Mouse (Mus musculus) R1 (cell line): ENCODE measurements at regions not wholly inside any gene's neighbourhood (a gene's known extent, or its start where the extent isn't known, plus 50 kb on each side); places are given as distances from the start of the nearest gene placed in this dataset.

Experiments
- DNase-seq: peaks from one replicate; pipeline ENCODE4 v3.0.0-alpha.2; 2018; ENCODE audit warnings: low read depth, low spot score

DNA sequence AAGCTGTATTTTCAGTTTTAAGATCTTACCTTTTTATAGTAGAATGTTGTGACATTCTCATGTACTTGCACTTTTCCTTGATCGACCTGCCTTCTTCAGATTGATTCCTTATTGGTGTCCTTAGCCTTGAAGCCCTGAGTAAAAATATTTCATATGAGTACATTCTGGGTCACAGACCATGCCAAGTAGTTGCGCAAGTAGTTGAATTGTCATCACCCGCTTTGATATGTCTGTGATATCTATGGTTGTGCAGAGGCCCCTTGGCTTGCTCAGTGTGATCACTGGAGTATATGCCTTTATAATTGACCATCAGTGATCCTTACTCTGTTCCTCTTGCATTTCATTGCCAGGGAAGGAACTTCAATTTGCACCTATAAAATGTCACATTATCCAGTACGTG is 131.1 kb upstream of the Reg3g start:
- no peak for DNase-seq

DNA sequence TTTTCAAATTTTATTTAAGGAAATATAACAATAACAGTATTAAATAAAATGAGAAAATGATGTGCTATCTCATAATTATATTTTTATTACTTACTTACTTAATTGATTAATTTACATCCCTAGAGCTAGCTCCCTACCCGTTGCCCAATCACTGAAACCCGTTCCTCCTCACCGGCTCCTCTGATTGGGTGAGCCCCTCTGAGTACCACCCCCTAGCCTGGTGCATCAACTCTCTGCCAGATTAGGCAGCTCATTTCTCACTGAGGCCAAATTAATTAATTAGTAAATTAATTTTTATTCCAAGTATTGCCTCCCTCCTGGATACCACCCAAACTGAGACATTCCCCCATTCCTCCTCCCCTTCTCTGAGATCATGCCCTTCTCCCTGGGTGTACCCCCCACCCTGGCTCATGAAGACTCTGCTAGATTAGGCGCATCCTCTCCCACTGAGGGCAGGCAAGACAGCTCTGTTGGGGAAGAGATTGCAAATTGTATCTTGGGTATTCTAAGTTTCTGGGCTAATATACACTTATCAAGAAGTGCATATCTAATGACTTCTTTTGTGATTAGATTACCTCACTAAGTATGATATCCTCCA is 101.4 kb upstream of the Reg3g start:
- DNase-seq: no peak

DNA sequence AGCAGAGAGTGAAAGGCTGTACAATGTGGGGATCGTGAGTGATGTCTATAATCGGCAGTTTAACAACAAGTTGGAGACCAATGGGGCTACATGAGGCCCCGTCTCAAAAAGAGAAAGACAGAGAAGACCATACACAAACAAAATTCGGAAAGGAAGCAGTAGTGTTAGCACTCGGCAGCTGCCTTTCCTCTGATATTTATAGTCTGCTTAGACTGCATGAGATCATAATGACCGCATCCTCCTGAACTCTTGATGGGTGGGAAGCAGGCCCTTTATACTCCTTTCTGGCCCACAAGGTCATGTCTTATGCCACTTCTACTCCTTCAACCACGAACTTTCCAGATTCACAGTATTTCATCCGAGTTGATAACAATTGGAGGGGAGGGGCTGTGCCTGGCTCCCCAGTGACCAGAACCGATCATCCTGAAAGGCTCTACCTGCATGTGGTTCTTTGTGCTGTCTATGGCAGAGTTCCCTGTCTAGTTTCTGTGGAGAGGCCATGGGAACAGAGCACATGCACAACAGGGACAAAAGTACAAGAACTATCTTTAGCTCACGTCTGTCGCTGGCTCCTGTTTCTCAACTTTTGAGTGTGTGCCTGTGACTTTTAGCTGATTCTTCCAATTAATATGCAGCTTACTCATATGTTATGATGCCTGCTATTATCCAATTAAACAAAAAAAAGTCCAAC is 84.5 kb upstream of the Reg3g start:
- peak; percentile 2 for DNase-seq

DNA sequence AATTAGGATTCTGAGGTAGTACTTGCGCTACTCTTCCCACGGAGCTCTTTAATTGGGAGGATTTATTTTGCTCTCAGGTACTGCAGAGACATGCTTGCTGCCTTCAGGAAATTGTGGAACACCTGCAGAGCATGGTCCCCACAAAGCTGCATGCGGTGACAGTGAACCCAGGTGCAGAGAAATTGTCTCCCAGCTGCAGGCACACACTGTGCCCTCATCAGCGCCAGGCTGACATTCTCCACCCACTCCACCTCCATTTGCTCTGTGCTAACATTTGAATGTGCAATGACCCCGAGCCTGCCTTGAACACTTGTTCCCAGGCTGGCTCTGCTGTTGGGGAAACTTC is 83.7 kb upstream of the Reg3g start:
- no peak for DNase-seq

DNA sequence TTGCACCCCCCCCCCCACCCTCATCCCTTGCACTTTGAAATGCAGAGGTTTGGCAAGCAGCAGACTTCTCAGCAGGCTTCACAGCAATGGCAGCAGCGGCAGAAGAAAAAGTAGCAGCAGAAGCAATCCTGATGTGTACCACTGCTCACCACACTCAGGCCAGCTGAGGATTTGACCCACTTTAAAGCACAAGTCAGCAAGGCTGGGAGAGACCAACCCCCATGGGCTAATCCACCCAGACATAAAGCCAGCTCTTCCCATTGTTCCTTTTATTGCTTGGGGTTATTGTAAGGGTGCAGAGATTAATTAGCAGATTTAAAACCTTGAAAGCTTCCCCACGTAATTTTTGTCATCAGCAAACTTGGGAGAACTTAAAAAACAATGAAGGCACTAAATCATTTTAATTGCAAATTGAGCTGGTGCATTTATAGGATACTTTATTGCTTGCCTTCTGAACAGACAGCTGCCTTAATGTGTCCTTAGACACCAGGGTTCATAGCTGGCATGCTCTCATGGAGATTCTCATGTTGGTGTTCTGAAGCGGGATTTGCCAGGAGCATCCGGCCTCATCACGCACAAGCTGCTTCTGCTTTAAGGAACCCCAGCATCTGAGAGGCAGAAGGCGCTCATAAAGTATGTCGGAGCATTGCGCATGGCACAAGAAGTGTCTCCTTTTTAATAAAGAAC is 83.1 kb upstream of the Reg3g start:
- DNase-seq: no peak

DNA sequence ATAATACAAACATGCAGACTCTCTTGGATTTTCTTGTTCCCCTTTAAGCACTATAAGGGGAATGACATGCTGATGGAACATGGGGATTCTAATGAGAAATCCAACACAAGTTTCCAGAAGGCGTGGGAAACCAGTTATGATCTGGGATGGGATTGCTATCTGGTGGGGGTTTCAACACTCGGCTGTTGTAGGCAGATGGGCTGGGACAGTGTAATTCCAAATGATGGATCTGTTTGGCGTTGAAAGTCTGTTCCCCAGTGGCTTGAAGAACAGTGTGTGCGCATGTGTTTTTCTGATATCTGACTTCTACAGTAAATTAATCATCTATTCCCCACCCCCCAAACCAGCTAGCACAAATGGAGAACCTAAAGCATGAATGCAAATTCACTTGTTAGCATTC is 79.8 kb upstream of the Reg3g start:
- no peak for DNase-seq

DNA sequence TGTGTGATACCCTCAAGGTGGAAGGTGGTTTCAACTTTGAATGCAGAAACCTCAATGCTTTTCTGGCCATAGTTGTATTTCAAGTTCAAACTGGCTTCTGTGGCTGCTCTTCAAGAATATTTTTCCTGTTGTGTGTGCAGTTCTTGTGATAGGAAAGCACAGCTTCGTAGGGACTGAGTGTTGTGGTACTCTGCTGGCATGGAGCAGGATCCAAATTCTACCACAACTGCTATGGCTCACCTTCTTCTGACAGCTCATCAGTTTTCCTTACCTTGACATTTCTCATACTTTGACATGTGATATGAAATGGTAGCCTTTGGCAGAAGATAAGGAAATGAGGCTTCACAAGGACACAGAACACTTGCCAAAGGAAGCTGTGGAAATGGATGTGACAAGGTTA is 79.0 kb upstream of the Reg3g start:
- DNase-seq: no peak

DNA sequence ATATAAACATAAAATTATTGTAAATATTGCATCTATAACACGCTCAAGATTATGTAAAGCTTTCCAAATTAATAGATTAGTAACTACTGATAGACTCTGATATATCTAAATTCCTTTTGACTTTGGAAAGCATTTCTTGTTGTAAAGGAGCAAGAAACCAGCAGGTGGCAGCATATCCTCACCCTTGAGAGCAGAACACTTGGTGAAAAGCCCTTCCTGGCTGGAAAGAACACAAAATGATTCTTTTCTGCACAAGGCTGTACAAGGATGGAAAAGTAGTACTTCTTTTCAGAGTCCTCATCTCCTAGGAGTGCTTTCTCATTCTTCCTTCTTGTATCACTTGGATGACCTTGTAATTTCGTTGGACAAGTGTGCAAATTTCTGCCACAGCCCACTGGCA is 75.6 kb upstream of the Reg3g start:
- peak; percentile 57 for DNase-seq

DNA sequence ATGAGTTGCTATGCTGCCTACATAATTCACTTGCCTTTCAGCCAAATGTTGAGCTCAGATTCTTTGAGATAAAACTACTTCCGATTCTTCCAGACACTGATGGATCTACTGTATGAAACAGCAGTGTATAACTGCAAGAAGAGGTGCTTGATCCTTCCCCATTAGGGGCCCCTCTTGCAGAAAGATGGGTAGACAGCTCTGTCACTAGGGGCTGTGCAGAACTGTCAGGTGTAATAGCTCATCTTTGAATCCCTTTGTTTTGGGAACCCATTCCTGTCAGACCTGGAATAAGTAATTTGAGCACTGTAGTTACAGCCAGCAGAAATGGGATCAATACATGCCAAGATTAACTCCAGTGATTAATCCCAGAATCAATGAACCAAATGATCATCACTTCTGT is 68.8 kb upstream of the Reg3g start:
- DNase-seq: no peak

DNA sequence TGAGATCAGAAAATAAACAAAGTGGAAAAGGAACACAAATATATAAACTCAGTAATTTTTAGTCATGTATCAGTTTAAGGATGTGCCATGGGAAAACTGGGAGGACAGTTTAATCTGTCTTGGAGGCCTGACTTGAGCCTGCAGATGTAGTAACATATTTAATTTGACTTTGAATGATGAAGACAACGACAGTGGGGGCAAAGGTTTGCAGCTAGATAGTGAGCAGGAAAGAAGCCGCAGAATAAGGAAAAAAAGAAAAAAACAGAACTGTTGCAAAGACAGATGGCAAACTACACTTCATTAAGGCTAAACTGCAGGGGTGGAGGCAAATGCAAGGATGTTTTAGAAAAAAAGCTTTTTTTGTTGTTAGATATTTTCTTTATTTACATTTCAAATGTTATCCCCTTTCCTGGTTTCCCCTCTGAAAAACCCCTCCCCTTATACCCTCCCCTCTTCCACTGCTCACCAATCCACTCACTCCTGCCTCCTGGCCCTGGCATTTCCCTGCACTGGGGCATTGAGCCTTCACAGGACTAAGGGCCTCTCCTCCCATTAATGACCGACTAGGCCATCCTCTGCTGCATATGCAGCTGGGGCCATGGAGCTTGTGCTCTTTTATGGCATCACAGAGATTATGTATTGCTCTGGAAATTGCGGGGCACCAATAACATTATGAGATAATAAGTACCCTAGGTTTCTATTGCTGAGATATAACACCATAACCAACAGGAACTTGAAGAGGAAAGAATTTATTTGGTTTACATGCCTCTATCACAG is 58.5 kb upstream of the Reg3g start:
- no peak for DNase-seq
